28 mouse cellular contexts compared by ENCODE assay signal in genomic region chr14:60715686-60716085, GRCm38 (mm10). TPM values are rescaled to one million over a fixed set of nuclear protein-coding genes. Genes with fewer than 3 reads are reported as not detected.
DNase-seq lines count a peak whose midpoint lies in the region; TF ChIP-seq lines count a peak whose summit lies in the region.
"Had no signal": no experiment of that assay in that cellular context is flagged by ENCODE, and none has a peak within 500 bp of the region (broad histone marks: within the 10 kb centered on the region; RNA-seq: fewer than 3 reads in every experiment).

No protein-coding gene starts in this region.

- no peak overlapping the region for H3K9ac ChIP-seq in heart, adult 2 months (ENCODE audit: low read depth, low read length)
- H3K9ac ChIP-seq: embryonic facial prominence, embryonic 13.5 days; forebrain, embryonic 12.5 days; forebrain, embryonic 15.5 days; hindbrain, embryonic 12.5 days; hindbrain, embryonic 15.5 days; intestine, embryonic 15.5 days had no signal

- WGBS in heart, adult 2 months, result 86% methylated on average over 5 of the region's 5 CpGs

- TF ChIP-seq POLR2A in heart, adult 2 months (IDR thresholded peaks at IDR 0.05; ENCODE audit: insufficient read depth, low read depth, low read length), result no peak

- no peaks in the 10 kb centered on the region for H3K36me3 ChIP-seq in heart, adult 2 months (ENCODE audit: control insufficient read depth, insufficient read depth, low read length)
- H3K36me3 ChIP-seq: embryonic facial prominence, embryonic 13.5 days; forebrain, embryonic 15.5 days; G1E; hindbrain, embryonic 15.5 days had no signal

- TF ChIP-seq EP300 in heart, adult 2 months (IDR thresholded peaks at IDR 0.05; ENCODE audit: insufficient read depth, low read depth, low read length), result no peak

- H3K4me1 ChIP-seq in heart, adult 2 months (ENCODE audit: control insufficient read depth, insufficient read depth, low read length), result no peaks in the 10 kb centered on the region; the same call in 1 of the 2 replicates
- H3K4me1 ChIP-seq: embryonic facial prominence, embryonic 10.5 days; forebrain, embryonic 12.5 days; forebrain, embryonic 15.5 days; hindbrain, embryonic 12.5 days; hindbrain, embryonic 15.5 days; intestine, embryonic 15.5 days had no signal

- H3K27me3 ChIP-seq in heart, adult 2 months (ENCODE audit: control insufficient read depth, insufficient read depth, low read length), result no peaks in the 10 kb centered on the region
- H3K27me3 ChIP-seq: CH12.LX; embryonic facial prominence, embryonic 13.5 days; forebrain, embryonic 12.5 days; forebrain, embryonic 15.5 days; hindbrain, embryonic 12.5 days; hindbrain, embryonic 15.5 days; intestine, embryonic 15.5 days had no signal

- TF ChIP-seq CTCF in heart, adult 2 months (IDR thresholded peaks at IDR 0.05), result no peak

- H3K79me2 ChIP-seq in heart, adult 2 months (replicated peaks; ENCODE audit: control insufficient read depth, insufficient read depth, low read length), result no peaks in the 10 kb centered on the region

- no peak for DNase-seq in heart, adult 2 months
- no peak for DNase-seq in heart, adult 18-20 months
- peak; percentile 50 for DNase-seq in ES-CJ7 (ENCODE audit: low read depth, low spot score)
- DNase-seq in ZHBTc4 (ENCODE audit: low read depth, low spot score), result peak; percentile 68
- no peak for DNase-seq in frontal cortex, postnatal 25 days (ENCODE audit: low spot score in 2 of 2)
- DNase-seq in right cerebral cortex, postnatal 4 days, result no peak
- no peak for DNase-seq in adrenal gland, postnatal 14 days
- DNase-seq: adrenal gland, postnatal 25 days; B cell, adult 2 months; cerebellum, adult 11-12 months; cerebellum, adult 8-10 months; cerebellum, postnatal 10 days; cerebellum, postnatal 36 days; embryo, embryonic 11 days; gastrocnemius, postnatal 25 days; kidney, adult 11 months had no signal

- H3K4me3 ChIP-seq in heart, adult 2 months, result no peak overlapping the region
- H3K4me3 ChIP-seq: embryonic facial prominence, embryonic 10.5 days; embryonic facial prominence, embryonic 13.5 days; erythroblast, embryonic 14.5 days; forebrain, embryonic 12.5 days; forebrain, embryonic 15.5 days; hindbrain, embryonic 12.5 days; hindbrain, embryonic 15.5 days; intestine, embryonic 15.5 days had no signal

- intact Hi-C loops in heart, adult 2 months (cut with DNase I), result no loop called here

- H3K27ac ChIP-seq in heart, adult 2 months, result peak overlapping the region; percentile 24; the same call in 1 of the 2 replicates
- H3K27ac ChIP-seq: embryonic facial prominence, embryonic 10.5 days; embryonic facial prominence, embryonic 13.5 days; forebrain, embryonic 12.5 days; forebrain, embryonic 15.5 days; hindbrain, embryonic 12.5 days; hindbrain, embryonic 15.5 days; intestine, embryonic 15.5 days had no signal

RNA-seq across cellular contexts. Expression of gene C1qtnf9, which starts 52.2 kb away (rescaled TPM):
- total RNA-seq in heart, adult 2 months (2021), result 10 to 100 TPM; 44.0 to 45.5 TPM
- 27.8 and 59.4 TPM in 2 replicates for polyA plus RNA-seq in heart, adult 2 months (2012; rRNA removed)
- 10 to 100 TPM; 42.7 to 47.8 TPM for total RNA-seq in heart, adult 18-20 months (2021)
- total RNA-seq in adrenal gland, postnatal 14 days (2021), result 18.4 and 25.7 TPM in 2 replicates
- total RNA-seq: CH12.LX; hematopoietic stem cell, adult 5-6 weeks had no signal
- polyA plus RNA-seq: G1E; heart, embryonic 11.5 days had no signal

Comparison
In these comparisons a context has a peak if more than half of its experiments do, and no peak if none do; other contexts are left out.
1. DNase-seq: peak in ES-CJ7 (single experiment) and ZHBTc4 (single experiment); none in heart, adult 2 months (0 of 2), heart, adult 18-20 months (0 of 2), frontal cortex, postnatal 25 days (0 of 2), right cerebral cortex, postnatal 4 days (single experiment) and adrenal gland, postnatal 14 days (single experiment).